Mouse (Mus musculus) G1E (cell line): ENCODE data around the gene Tmem35b. TPM values are rescaled to one million over a fixed set of nuclear protein-coding genes. Genes with fewer than 3 reads are reported as not detected.

ENCODE experiments used
- ATAC-seq: 2 replicates; pipeline ENCODE4 v1.8.0; 2016; ENCODE audit warnings: mild to moderate bottlenecking; ENCODE audit not compliant: insufficient number of reproducible peaks, poor library complexity, low FRiP score, severe bottlenecking; ENCODE audit errors: extremely low read depth
- DNase-seq: peaks from one replicate; pipeline ENCODE4 v3.0.0; 2012; ENCODE audit warnings: low spot score
- H3K27me3 ChIP-seq: 2 replicates; pipeline ENCODE4 v1.6.1; 2012; ENCODE audit warnings: mild to moderate bottlenecking, low read length, inconsistent platforms; ENCODE audit not compliant: insufficient read depth
- H3K36me3 ChIP-seq: replicated peaks from 2 replicates; pipeline ENCODE3; 2012; ENCODE audit warnings: mild to moderate bottlenecking, inconsistent platforms
- H3K4me1 ChIP-seq: 2 replicates; pipeline ENCODE4 v1.6.1; 2012; ENCODE audit warnings: low read depth, low read length, inconsistent platforms, mixed read lengths; ENCODE audit not compliant: insufficient read depth
- H3K4me3 ChIP-seq: 2 replicates; pipeline ENCODE4 v1.5.1; 2012; ENCODE audit warnings: low read depth, mild to moderate bottlenecking, inconsistent platforms, low read length, moderate library complexity, mixed read lengths
- H3K9me3 ChIP-seq: replicated peaks from 2 replicates; pipeline ENCODE4 v1.6.1; 2012; ENCODE audit warnings: inconsistent platforms
- CTCF ChIP-seq: IDR thresholded peaks from 2 replicates; pipeline ENCODE4 v1.5.1; 2012; ENCODE audit warnings: low read depth, low read length, inconsistent platforms, mixed read lengths
- GATA1 ChIP-seq: IDR thresholded peaks from 2 replicates; pipeline ENCODE4 v1.6.1; 2012; ENCODE audit warnings: borderline replicate concordance, low read length, inconsistent platforms, mixed read lengths
- GATA2 ChIP-seq: IDR thresholded peaks from 2 replicates; pipeline ENCODE4 v1.6.1; 2012; ENCODE audit warnings: low read depth, low read length, inconsistent platforms, borderline replicate concordance
- POLR2AphosphoS5 ChIP-seq: IDR thresholded peaks from 2 replicates; pipeline ENCODE4 v1.6.1; 2012; ENCODE audit warnings: low read depth, low read length, inconsistent platforms; ENCODE audit not compliant: insufficient replicate concordance
- TAL1 ChIP-seq: conservative IDR thresholded peaks from 2 replicates; pipeline ENCODE4 v1.6.1; 2012; ENCODE audit warnings: low read depth, low read length, inconsistent platforms, mixed read lengths
- polyA plus RNA-seq: library from polyadenylated mRNA; stranded (reverse); fragments of >175 nt; gene quantifications from 2 replicates; pipeline ENCODE4 v1.2.3, GENCODE M21; 2012
- total RNA-seq, 2 experiments: library from RNA; stranded (forward) in 1 of 2; stranded (reverse) in 1 of 2; fragments of 200-1000 nt in 1 of 2; fragments of >200 nt in 1 of 2; fragmentation: Nextera tagmentation in 1 of 2; gene quantifications; 2 replicates each; pipeline ENCODE4 v1.2.3; 2014 to 2017

Tmem35b gene
- total and polyA plus RNA-seq, 3 experiments, result 1.5 to 25.7 (median 9.6) TPM

GRCm38 (mm10) chr4:127170866-127171265 lies 47.4 kb downstream of the Tmem35b start:
- Histone ChIP-seq H3K4me3 (no peak overlapping the region), H3K27me3 (no peaks in the 10 kb centered on the region), H3K4me1 (no peaks in the 10 kb centered on the region), H3K9me3 (peaks cover 24% of the 10 kb centered on the region), H3K36me3 (no peaks in the 10 kb centered on the region)
- TF ChIP-seq CTCF (no peak), GATA2 (no peak), TAL1 (no peak)
- ATAC-seq (no peak), DNase-seq (no peak)

GRCm38 (mm10) chr4:127171341-127171905 lies 47.9 kb downstream of the Tmem35b start:
- TF ChIP-seq GATA2 (no peak), GATA1 (no peak), POLR2AphosphoS5 (no peak), TAL1 (no peak), CTCF (no peak)
- ATAC-seq (no peak), DNase-seq (no peak)
- H3K36me3 ChIP-seq, result no peaks in the 10 kb centered on the region
- H3K4me1 ChIP-seq, result no peaks in the 10 kb centered on the region
- peaks cover 24% of the 10 kb centered on the region for H3K9me3 ChIP-seq
- H3K27me3 ChIP-seq, result no peaks in the 10 kb centered on the region
- no peak overlapping the region for H3K4me3 ChIP-seq

- H3K4me1 ChIP-seq, result no peaks in the 10 kb centered on the region
- H3K27me3 ChIP-seq, result no peaks in the 10 kb centered on the region
- TF ChIP-seq TAL1 (no peak), CTCF (no peak), POLR2AphosphoS5 (no peak), GATA2 (no peak), GATA1 (no peak)
- no peaks in the 10 kb centered on the region for H3K36me3 ChIP-seq
- ATAC-seq (no peak), DNase-seq (no peak)
- H3K4me3 ChIP-seq, result no peak overlapping the region
- peaks cover 26% of the 10 kb centered on the region for H3K9me3 ChIP-seq
Observed at GRCm38 (mm10) chr4:127172119-127172518, 48.6 kb downstream of the Tmem35b start.

- TF ChIP-seq GATA2 (no peak), POLR2AphosphoS5 (no peak), CTCF (no peak), GATA1 (no peak), TAL1 (no peak)
- no peaks in the 10 kb centered on the region for H3K36me3 ChIP-seq
- no peak overlapping the region for H3K4me3 ChIP-seq
- H3K27me3 ChIP-seq, result no peaks in the 10 kb centered on the region
- no peak for ATAC-seq
- H3K4me1 ChIP-seq, result no peaks in the 10 kb centered on the region
- DNase-seq, result no peak
- H3K9me3 ChIP-seq, result peaks cover 26% of the 10 kb centered on the region
Observed at GRCm38 (mm10) chr4:127172614-127173013, 49.1 kb downstream of the Tmem35b start.

- no peak for ATAC-seq
- Histone ChIP-seq H3K9me3 (peaks cover 23% of the 10 kb centered on the region), H3K4me1 (no peaks in the 10 kb centered on the region), H3K4me3 (no peak overlapping the region), H3K27me3 (no peaks in the 10 kb centered on the region), H3K36me3 (no peaks in the 10 kb centered on the region)
- peak; percentile 19 for DNase-seq
- TF ChIP-seq POLR2AphosphoS5 (no peak), GATA1 (no peak), TAL1 (no peak), GATA2 (no peak)
Observed at GRCm38 (mm10) chr4:127173461-127173860, 50.0 kb downstream of the Tmem35b start.

GRCm38 (mm10) chr4:127174075-127174899 lies 50.8 kb downstream of the Tmem35b start:
- H3K4me3 ChIP-seq, result no peak overlapping the region
- TF ChIP-seq TAL1 (no peak), CTCF (no peak), POLR2AphosphoS5 (no peak), GATA1 (no peak), GATA2 (no peak)
- peaks cover 21% of the 10 kb centered on the region for H3K9me3 ChIP-seq
- H3K36me3 ChIP-seq, result no peaks in the 10 kb centered on the region
- no peak for ATAC-seq
- no peak for DNase-seq
- no peaks in the 10 kb centered on the region for H3K27me3 ChIP-seq
- H3K4me1 ChIP-seq, result no peaks in the 10 kb centered on the region

DNA sequence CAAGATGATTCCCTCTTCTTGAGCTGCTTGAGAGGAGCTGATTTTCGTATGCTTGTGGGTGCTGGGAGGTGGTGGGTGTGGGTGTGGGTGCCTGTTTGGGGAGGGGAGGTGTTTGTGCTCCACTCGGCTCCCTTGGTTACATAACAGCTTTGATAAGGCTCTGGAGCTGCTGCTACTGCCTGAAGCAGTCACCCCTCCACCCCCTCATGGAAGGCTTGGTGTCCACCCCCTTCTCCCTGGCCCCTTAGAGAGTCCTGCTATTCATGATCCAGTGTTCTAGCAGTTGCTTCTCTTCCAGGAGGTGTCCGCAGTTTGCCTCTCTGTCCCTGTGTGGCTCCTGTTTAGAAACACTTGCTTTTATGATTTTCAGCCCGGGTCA lies 51.4 kb downstream of the Tmem35b start:
- no peak for TF ChIP-seq GATA1
- no peak for TF ChIP-seq TAL1
- TF ChIP-seq GATA2, result no peak
- TF ChIP-seq CTCF, result no peak
- TF ChIP-seq POLR2AphosphoS5, result no peak
- H3K4me3 ChIP-seq, result no peak overlapping the region
- ATAC-seq (no peak), DNase-seq (no peak)
- no peaks in the 10 kb centered on the region for H3K36me3 ChIP-seq
- no peaks in the 10 kb centered on the region for H3K4me1 ChIP-seq
- peaks cover 19% of the 10 kb centered on the region for H3K9me3 ChIP-seq
- H3K27me3 ChIP-seq, result no peaks in the 10 kb centered on the region
